Mouse (Mus musculus): ENCODE results near the gene Rftn2. TPM values are rescaled to one million over a fixed set of nuclear protein-coding genes. Genes with fewer than 3 reads are reported as not detected.

The Rftn2 gene
- polyA plus RNA-seq, 1 experiment from 2014 or later: 7.3 TPM

DNA sequence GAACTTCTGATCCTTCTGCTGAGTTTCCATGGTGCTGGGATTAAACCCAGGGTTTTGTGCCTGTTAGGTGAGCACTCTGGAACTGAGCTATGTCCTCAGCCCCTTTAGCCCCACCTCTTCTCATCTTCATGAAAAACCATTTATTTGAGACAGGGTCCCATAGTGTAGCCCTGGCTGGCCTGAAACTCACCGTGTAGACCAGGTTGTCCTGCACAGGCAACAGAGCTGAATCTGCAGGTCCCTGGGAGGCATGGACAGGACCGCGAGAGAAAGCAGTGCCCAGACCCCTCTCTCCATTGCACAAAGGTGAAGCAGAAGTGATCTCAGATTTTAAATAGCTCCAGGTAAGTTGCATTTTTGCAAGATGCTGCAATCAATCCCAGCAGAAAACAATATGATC lies 66.4 kb downstream of the Rftn2 start:
- no peak for DNase-seq (ENCODE audit: low spot score)
- Histone ChIP-seq H3K9me3 (no peaks in the 10 kb centered on the region), H3K27me3 (ENCODE audit: insufficient read depth, poor library complexity, severe bottlenecking) (no peaks in the 10 kb centered on the region), H3K4me3 (no peak overlapping the region), H3K27ac (no peak overlapping the region), H3K4me1 (replicated peaks) (no peaks in the 10 kb centered on the region), H3K36me3 (peaks cover 38% of the 10 kb centered on the region)
- 97% methylated on average over 3 of the region's 3 CpGs for WGBS

DNA sequence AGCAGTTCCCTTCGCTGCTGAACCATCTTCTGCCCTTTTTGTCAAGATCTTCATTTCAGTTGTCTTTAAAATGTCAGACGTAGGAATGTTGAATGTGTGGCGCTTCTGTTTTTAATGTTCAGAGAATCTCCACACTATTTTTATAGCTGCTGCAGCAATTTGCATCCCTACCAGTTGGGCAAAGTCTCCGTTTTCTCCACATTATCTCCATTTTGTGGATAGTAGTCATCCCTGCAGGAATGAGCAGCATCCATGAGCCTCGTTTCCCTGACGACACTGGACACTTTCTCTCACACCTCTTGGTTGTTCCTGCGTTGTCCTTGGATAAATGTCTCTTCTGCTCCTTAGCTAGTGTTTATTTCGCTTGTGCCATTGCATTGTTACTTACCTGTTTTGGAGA lies 67.8 kb downstream of the Rftn2 start:
- H3K4me3 ChIP-seq: no peak overlapping the region
- 91% methylated on average over 8 of the region's 8 CpGs for WGBS
- no peaks in the 10 kb centered on the region for H3K4me1 ChIP-seq (replicated peaks)
- no peak overlapping the region for H3K27ac ChIP-seq
- peaks cover 50% of the 10 kb centered on the region for H3K36me3 ChIP-seq
- DNase-seq (ENCODE audit: low spot score): no peak
- H3K9me3 ChIP-seq: no peaks in the 10 kb centered on the region
- H3K27me3 ChIP-seq (ENCODE audit: insufficient read depth, poor library complexity, severe bottlenecking): no peaks in the 10 kb centered on the region

DNA sequence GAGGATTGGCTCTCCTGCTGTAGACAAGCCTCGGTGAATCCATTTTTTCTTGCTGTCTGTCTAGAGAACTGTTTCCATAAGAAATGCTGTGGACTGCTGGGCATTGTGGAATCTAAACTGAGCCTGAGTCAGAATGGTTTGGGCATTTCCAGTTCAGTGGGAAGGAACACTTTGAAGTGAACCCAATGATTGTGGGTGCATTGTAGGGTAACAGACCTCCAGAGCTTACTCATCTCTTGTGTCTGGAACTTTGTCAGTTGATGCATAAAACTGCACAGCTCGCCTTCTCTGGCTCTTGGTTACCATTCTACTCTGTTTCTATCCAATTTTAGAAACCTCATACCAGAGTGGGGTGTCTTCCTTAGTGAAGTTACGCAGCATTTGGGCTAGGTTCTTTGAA lies 68.4 kb downstream of the Rftn2 start:
- DNase-seq (ENCODE audit: low spot score): no peak
- 91% methylated on average over 3 of the region's 3 CpGs for WGBS
- no peak overlapping the region for H3K27ac ChIP-seq
- no peak overlapping the region for H3K4me3 ChIP-seq
- H3K27me3 ChIP-seq (ENCODE audit: insufficient read depth, poor library complexity, severe bottlenecking): no peaks in the 10 kb centered on the region
- peaks cover 53% of the 10 kb centered on the region for H3K36me3 ChIP-seq
- no peaks in the 10 kb centered on the region for H3K4me1 ChIP-seq (replicated peaks)
- H3K9me3 ChIP-seq: no peaks in the 10 kb centered on the region

DNA sequence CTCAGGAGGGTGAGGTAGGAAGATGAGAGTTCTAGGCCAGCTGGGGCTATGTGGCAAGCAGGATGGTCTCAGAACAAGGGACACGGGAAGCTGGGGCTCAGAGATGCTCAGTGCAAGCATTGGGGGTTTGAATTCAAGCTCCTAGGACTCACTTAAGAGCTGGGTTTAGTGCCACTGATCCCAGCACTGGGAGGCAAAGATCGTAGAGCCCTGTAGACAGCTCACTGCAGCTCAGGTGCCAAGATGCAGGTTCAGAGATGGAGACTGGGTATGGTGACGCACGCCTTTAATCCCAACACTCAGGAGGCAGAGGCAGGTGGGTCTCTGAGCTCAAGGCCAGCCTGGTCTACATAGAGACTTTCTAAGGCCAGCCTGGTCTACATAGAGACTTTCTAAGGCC lies 69.3 kb downstream of the Rftn2 start:
- H3K4me1 ChIP-seq (replicated peaks): no peaks in the 10 kb centered on the region
- 93% methylated on average over 4 of the region's 4 CpGs for WGBS
- no peak for DNase-seq (ENCODE audit: low spot score)
- H3K27me3 ChIP-seq (ENCODE audit: insufficient read depth, poor library complexity, severe bottlenecking): no peaks in the 10 kb centered on the region
- no peaks in the 10 kb centered on the region for H3K9me3 ChIP-seq
- H3K27ac ChIP-seq: no peak overlapping the region
- H3K4me3 ChIP-seq: no peak overlapping the region
- peaks cover 62% of the 10 kb centered on the region for H3K36me3 ChIP-seq

DNA sequence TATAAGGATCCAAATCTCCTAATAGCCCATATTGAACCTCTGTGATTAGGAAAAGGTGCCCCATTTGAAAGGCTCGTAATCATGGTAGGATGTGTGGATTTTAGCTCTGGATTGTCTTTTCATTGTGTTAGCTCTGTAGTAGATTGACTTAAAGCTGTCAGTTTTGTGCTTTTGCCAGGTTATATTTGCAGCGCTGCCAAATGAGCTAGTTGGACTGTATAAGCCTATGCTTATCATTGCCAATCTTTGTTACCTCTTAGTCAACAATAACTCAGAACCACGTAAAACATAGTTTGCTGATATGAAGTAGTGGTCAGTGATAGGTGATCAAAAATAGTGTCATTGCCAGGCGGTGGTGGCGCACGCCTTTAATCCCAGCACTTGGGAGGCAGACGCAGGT lies 81.0 kb downstream of the Rftn2 start:
- Histone ChIP-seq H3K36me3 (peaks cover 88% of the 10 kb centered on the region), H3K4me3 (no peak overlapping the region), H3K9me3 (no peaks in the 10 kb centered on the region), H3K27ac (no peak overlapping the region), H3K27me3 (ENCODE audit: insufficient read depth, poor library complexity, severe bottlenecking) (no peaks in the 10 kb centered on the region), H3K4me1 (replicated peaks) (no peaks in the 10 kb centered on the region)
- 94% methylated on average over 7 of the region's 7 CpGs for WGBS
- no peak for DNase-seq (ENCODE audit: low spot score)

DNA sequence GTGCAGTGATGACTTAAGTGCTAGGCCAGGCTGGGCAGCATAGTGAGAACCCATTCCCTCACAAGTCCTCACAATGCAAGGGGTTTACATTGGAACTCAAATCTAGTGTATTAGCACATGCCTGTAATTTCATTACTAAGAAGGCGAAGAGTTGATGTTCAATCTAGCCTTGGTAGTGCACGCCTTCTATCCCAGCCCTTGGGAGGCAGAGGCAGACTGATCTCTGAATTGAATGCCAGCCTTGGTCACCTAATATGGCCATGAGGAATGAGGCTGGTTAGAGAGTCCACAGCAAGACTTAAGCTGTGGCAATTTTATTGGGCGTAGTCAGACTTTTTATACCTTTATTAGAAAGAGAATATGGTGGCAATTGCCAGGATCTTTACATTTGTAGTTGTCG lies 82.2 kb downstream of the Rftn2 start:
- no peaks in the 10 kb centered on the region for H3K9me3 ChIP-seq
- no peak for DNase-seq (ENCODE audit: low spot score)
- no peak overlapping the region for H3K4me3 ChIP-seq
- H3K4me1 ChIP-seq (replicated peaks): no peaks in the 10 kb centered on the region
- peaks cover 88% of the 10 kb centered on the region for H3K36me3 ChIP-seq
- H3K27ac ChIP-seq: no peak overlapping the region
- H3K27me3 ChIP-seq (ENCODE audit: insufficient read depth, poor library complexity, severe bottlenecking): no peaks in the 10 kb centered on the region
- WGBS: 97% methylated on average over 4 of the region's 4 CpGs

DNA sequence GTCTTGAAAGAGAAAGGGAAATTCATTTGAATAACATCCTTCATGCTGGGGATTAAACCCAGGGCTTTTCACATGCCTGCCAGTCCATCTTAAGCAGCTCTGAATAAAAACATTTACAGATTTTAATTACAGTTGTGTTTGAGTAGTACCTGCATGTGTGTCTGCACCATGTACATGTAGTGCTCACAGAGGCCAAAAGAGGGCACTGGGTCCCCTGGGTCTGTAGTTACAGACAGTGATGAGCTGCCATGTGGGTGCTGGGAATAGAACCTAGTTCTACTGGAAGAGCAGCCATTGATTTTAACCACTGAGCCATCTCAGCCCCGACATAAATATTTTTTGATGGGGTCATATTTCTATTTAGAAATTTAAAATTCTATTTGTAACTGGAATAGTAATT lies 90.7 kb downstream of the Rftn2 start:
- H3K9me3 ChIP-seq: no peaks in the 10 kb centered on the region
- 90% methylated on average over 1 of the region's 1 CpGs for WGBS
- H3K36me3 ChIP-seq: peaks cover 60% of the 10 kb centered on the region
- H3K27ac ChIP-seq: no peak overlapping the region
- DNase-seq (ENCODE audit: low spot score): no peak
- no peaks in the 10 kb centered on the region for H3K27me3 ChIP-seq (ENCODE audit: insufficient read depth, poor library complexity, severe bottlenecking)
- no peak overlapping the region for H3K4me3 ChIP-seq
- peaks cover 22% of the 10 kb centered on the region for H3K4me1 ChIP-seq (replicated peaks)

DNA sequence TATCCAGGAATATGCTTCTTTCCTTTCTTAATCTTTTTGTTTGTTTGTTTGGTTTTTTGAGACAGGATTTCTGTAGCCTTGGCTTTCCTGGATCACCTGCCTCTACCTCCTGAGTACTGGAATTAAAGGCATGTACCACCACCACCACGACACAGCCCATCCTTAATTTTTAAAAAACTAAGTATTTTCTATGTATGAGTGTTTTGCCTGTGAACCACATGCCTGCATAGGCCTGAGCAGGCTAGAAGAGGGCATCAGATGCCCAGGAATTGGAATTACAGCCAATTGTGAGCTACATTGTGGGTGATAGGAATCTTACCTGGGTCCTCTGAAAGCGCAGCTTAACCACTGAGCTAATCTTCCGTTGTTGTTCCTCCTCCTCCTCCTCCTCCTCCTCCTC lies 92.3 kb downstream of the Rftn2 start:
- H3K9me3 ChIP-seq: no peaks in the 10 kb centered on the region
- WGBS: 95% methylated on average over 3 of the region's 3 CpGs
- H3K27me3 ChIP-seq (ENCODE audit: insufficient read depth, poor library complexity, severe bottlenecking): no peaks in the 10 kb centered on the region
- H3K4me3 ChIP-seq: no peak overlapping the region
- H3K27ac ChIP-seq: no peak overlapping the region
- peaks cover 45% of the 10 kb centered on the region for H3K36me3 ChIP-seq
- peaks cover 26% of the 10 kb centered on the region for H3K4me1 ChIP-seq (replicated peaks)
- no peak for DNase-seq (ENCODE audit: low spot score)

DNA sequence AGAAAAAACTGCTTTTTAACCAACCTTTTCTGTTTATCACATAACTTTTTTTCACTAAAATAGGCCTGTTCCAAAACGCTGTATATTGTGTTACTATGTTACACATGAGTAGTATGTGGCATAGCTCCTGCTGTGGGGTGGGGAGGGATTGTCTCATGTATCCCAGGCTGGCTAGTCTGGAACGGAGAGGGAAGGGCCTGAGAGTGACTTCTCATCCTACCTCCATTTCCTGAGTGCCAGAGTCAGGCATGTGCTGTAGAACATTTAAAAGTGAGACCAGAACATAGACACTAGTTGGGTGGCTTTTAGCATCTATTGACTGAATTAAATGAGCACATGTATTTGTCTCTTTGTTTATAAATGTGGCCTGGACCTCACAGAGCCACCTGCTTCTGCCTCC lies 93.4 kb downstream of the Rftn2 start:
- Histone ChIP-seq H3K9me3 (no peaks in the 10 kb centered on the region), H3K27me3 (ENCODE audit: insufficient read depth, poor library complexity, severe bottlenecking) (no peaks in the 10 kb centered on the region), H3K4me1 (replicated peaks) (peaks cover 26% of the 10 kb centered on the region), H3K27ac (no peak overlapping the region), H3K36me3 (peaks cover 36% of the 10 kb centered on the region), H3K4me3 (no peak overlapping the region)
- 81% methylated on average over 2 of the region's 2 CpGs for WGBS
- no peak for DNase-seq (ENCODE audit: low spot score)

DNA sequence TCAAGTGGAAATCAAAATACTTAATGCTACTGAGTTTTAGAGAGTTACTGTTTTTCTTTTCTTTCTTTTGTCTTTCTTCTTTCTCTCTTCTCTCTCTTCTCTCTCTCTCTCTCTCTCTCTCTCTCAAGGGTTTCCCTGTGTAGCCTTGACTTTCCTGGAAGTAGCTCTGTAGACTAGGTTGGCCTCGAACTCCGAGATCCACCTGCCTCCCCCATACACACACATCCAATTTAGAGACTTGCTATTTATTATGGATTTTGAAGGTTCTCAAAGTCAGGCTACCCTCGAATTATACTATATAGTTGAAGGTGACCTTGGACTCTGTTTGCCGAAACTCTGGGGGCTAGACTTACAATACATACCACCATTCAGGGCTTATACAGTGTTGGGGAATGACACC lies 94.3 kb downstream of the Rftn2 start:
- peaks cover 28% of the 10 kb centered on the region for H3K36me3 ChIP-seq
- no peak for DNase-seq (ENCODE audit: low spot score)
- H3K27ac ChIP-seq: peak overlapping the region; percentile 99; the same call in 1 of the 2 replicates
- WGBS: 86% methylated on average over 4 of the region's 4 CpGs
- H3K9me3 ChIP-seq: no peaks in the 10 kb centered on the region
- no peaks in the 10 kb centered on the region for H3K27me3 ChIP-seq (ENCODE audit: insufficient read depth, poor library complexity, severe bottlenecking)
- peak overlapping the region; percentile 89 for H3K4me3 ChIP-seq
- peaks cover 26% of the 10 kb centered on the region for H3K4me1 ChIP-seq (replicated peaks)

DNA sequence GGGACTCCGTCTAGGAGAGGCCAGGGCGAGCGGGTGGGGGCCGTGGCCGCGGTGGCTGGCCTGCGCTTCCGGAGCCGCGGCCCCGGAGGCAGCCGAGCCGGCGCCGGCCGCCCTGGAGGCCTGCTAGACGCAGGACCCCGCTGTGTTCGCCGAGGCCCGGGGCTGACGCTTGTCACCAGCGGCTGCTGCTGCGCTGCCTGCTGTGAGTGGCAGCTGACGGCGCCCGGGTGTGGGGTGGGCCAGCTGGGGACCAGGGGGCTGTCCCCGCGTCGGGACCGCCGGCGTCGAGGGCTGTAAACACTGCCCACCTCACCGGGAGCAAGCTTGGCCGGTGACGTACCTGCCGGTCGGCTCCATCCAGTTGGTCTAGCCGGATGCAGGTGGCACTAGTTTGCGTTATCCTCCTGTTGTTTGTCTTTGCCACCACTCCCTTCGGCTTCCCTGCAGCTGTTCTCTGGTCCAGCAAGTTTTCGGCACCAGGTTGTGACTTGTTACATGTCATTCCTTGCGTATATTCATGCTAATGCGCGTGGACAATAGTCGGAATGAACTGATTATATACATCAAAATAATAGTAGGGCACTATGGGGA lies 95.1 kb downstream of the Rftn2 start:
- under 1% methylated on average over 46 of the region's 47 CpGs for WGBS
- DNase-seq (ENCODE audit: low spot score): no peak
- no peaks in the 10 kb centered on the region for H3K27me3 ChIP-seq (ENCODE audit: insufficient read depth, poor library complexity, severe bottlenecking)

DNA sequence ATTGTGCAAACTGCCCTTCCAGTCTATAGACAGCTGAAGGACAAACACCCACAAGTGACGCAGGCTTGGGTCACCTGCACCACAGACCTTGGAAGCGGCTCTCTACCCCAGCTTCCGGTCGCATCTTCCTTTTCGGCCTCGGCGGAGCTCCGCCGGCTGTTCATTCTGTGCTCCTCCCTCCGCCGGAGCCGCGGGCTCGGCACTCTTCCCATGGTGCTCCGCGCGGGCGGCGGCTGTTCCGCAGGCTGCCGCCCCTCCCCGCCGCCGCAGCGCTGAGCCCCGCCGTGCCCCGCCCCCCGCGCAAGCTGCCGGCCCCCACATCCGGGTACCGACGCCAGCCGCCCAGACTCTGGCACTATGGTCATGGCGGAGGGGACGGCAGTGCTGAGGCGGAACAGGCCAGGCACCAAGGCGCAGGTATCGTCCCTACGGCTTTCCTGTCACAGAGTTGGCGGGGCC lies 95.6 kb downstream of the Rftn2 start, which contains the start of gene Mob4:
Mob4 (plus strand) TSS at position 289 of the 459 bp plus-strand sequence.
- Histone ChIP-seq H3K4me1 (replicated peaks) (peaks cover 26% of the 10 kb centered on the region), H3K9me3 (no peaks in the 10 kb centered on the region), H3K27ac (peak within 1 kb of the TSS; percentile 99), H3K27me3 (ENCODE audit: insufficient read depth, poor library complexity, severe bottlenecking) (no peaks in the 10 kb centered on the region), H3K36me3 (peaks cover 22% of the 10 kb centered on the region), H3K4me3 (peak within 1 kb of the TSS; percentile 89)
- under 1% methylated on average over 41 of the region's 42 CpGs for WGBS
- peak; percentile 94 for DNase-seq (ENCODE audit: low spot score)

More for the DNA sequence above, 95.1 kb downstream of the Rftn2 start:
- Histone ChIP-seq H3K9me3 (no peaks in the 10 kb centered on the region), H3K4me3 (peak overlapping the region; percentile 89), H3K36me3 (peaks cover 23% of the 10 kb centered on the region), H3K4me1 (replicated peaks) (peaks cover 26% of the 10 kb centered on the region), H3K27ac (peak overlapping the region; percentile 99)

DNA sequence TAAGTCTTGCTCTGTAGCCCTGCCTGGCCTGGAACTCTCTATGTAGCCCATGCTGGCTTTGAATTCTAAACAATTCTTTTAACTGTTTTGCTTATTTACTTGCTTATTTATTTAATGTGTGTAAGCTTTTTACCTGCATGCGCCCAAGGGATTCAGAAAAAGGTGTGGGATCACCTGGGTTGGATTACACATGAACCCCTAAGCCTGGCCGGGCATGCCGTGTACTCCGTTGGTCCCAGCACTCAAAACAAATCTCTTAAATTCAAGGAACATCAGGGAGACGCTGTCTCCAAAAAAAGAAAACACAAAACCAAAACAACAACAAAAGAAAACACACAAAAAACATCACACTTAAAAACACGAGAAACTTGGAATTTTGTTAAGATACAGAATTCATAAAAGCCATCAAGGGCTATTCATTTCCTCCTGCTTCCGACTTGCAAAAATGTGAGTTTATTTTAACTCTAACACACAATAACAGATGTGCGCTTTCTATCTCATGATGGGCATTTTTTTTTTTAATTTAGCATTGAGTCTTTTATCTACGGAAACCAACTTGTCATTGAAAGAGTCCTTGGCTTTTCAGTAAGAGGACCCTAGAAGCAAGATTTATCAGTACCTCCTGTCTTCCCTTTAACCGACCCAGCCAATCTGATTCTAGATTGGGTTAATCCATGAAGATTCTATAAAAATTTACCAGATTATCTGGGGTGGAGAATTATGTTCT lies 96.2 kb downstream of the Rftn2 start:
- Histone ChIP-seq H3K4me1 (replicated peaks) (peaks cover 26% of the 10 kb centered on the region), H3K27ac (peak overlapping the region; percentile 99), H3K27me3 (ENCODE audit: insufficient read depth, poor library complexity, severe bottlenecking) (no peaks in the 10 kb centered on the region), H3K4me3 (peak overlapping the region; percentile 89), H3K9me3 (no peaks in the 10 kb centered on the region), H3K36me3 (peaks cover 16% of the 10 kb centered on the region)
- no peak for DNase-seq (ENCODE audit: low spot score)
- WGBS: 75% methylated on average over 10 of the region's 10 CpGs

Measured in hindbrain, embryonic 10.5 days (tissue).